Mouse (Mus musculus) intestine, embryonic 16.5 days (tissue): ENCODE data around the gene Ttc29. TPM values are rescaled to one million over a fixed set of nuclear protein-coding genes. Genes with fewer than 3 reads are reported as not detected.

Experiments used
- ATAC-seq: fragments of 200-750 bp; cut with Nextera tagmentation; 2 replicates; pipeline ENCODE4 v1.8.0; 2017; ENCODE audit warnings: moderate TSS enrichment, moderate library complexity
- H3K27ac ChIP-seq: fragments of 300-500 bp; sonication (generic); 2 replicates; pipeline ENCODE4 v1.5.1; 2014; ENCODE audit warnings: mild to moderate bottlenecking, low read length
- H3K27me3 ChIP-seq: fragments of 300-500 bp; sonication (generic); replicated peaks from 2 replicates; pipeline ENCODE4 v1.6.1; 2014; ENCODE audit warnings: low read length, control low read depth, mixed read lengths; ENCODE audit not compliant: control insufficient read depth, insufficient read depth
- H3K36me3 ChIP-seq: fragments of 300-500 bp; sonication (generic); 2 replicates; pipeline ENCODE4 v1.6.1; 2014; ENCODE audit warnings: low read length, control low read depth; ENCODE audit not compliant: control insufficient read depth, insufficient read depth
- H3K4me1 ChIP-seq: fragments of 300-500 bp; sonication (generic); 2 replicates; pipeline ENCODE4 v1.6.1; 2014; ENCODE audit warnings: low read length, control low read depth, mixed read lengths; ENCODE audit not compliant: control insufficient read depth, insufficient read depth
- H3K4me2 ChIP-seq: fragments of 300-500 bp; sonication (generic); 2 replicates; pipeline ENCODE4 v1.6.1; 2014; ENCODE audit warnings: low read depth, low read length, control low read depth
- H3K4me3 ChIP-seq: fragments of 300-500 bp; sonication (generic); 2 replicates; pipeline ENCODE4 v1.5.1; 2014; ENCODE audit warnings: mild to moderate bottlenecking, low read length
- H3K9ac ChIP-seq: fragments of 300-500 bp; sonication (generic); 2 replicates; pipeline ENCODE4 v1.6.1; 2014; ENCODE audit warnings: low read depth, low read length
- H3K9me3 ChIP-seq: fragments of 300-500 bp; sonication (generic); 2 replicates; pipeline ENCODE4 v1.6.1; 2016; ENCODE audit warnings: low read length, control low read depth; ENCODE audit not compliant: control insufficient read depth
- WGBS: fragments of 180-500 bp; shearing (Covaris S2); extraction: QIAGEN DNeasy Blood & Tissue Kit; methylation state at CpG from one replicate; pipeline ENCODE4 v1.1.7; 2014; 5-methylcytosine and 5-hydroxymethylcytosine counted together
- polyA plus RNA-seq: library from polyadenylated mRNA; unstranded; fragments of >200 nt; fragmentation: Nextera tagmentation; extraction: Ambion mirVana; gene quantifications from 2 replicates; pipeline ENCODE4 v1.2.1, GENCODE M21; 2015

Ttc29 gene
- polyA plus RNA-seq, 1 experiment from 2014 or later = not detected

- H3K4me2 ChIP-seq = no peak overlapping the region
- no peak overlapping the region for H3K27ac ChIP-seq
- no peak for ATAC-seq
- no peak overlapping the region for H3K4me3 ChIP-seq
- H3K9ac ChIP-seq = no peak overlapping the region
- WGBS = 40% methylated on average over 7 of the region's 7 CpGs
- no peaks in the 10 kb centered on the region for H3K27me3 ChIP-seq
- no peaks in the 10 kb centered on the region for H3K4me1 ChIP-seq
- H3K36me3 ChIP-seq = no peaks in the 10 kb centered on the region
- H3K9me3 ChIP-seq = no peaks in the 10 kb centered on the region
Observed at GRCm38 (mm10) chr8:78345705-78346104, 132.6 kb downstream of the Ttc29 start.

GRCm38 (mm10) chr8:78346131-78346621, 133.1 kb downstream of the Ttc29 start:
- no peak for ATAC-seq
- Histone ChIP-seq H3K27ac (no peak overlapping the region), H3K4me3 (no peak overlapping the region)

GRCm38 (mm10) chr8:78353902-78354301, 140.8 kb downstream of the Ttc29 start:
- Histone ChIP-seq H3K27ac (no peak overlapping the region), H3K36me3 (no peaks in the 10 kb centered on the region), H3K4me2 (no peak overlapping the region), H3K4me3 (no peak overlapping the region), H3K9ac (no peak overlapping the region), H3K4me1 (no peaks in the 10 kb centered on the region), H3K27me3 (no peaks in the 10 kb centered on the region), H3K9me3 (no peaks in the 10 kb centered on the region)
- WGBS = 69% methylated on average over 5 of the region's 5 CpGs
- ATAC-seq = no peak

More at GRCm38 (mm10) chr8:78346131-78346621, 133.1 kb downstream of the Ttc29 start:
- no peak overlapping the region for H3K4me2 ChIP-seq
- H3K36me3 ChIP-seq = no peaks in the 10 kb centered on the region
- H3K9ac ChIP-seq = no peak overlapping the region
- no peaks in the 10 kb centered on the region for H3K27me3 ChIP-seq
- no peaks in the 10 kb centered on the region for H3K9me3 ChIP-seq
- 32% methylated on average over 11 of the region's 11 CpGs for WGBS
- no peaks in the 10 kb centered on the region for H3K4me1 ChIP-seq

- no peak overlapping the region for H3K4me2 ChIP-seq
- ATAC-seq = no peak
- no peaks in the 10 kb centered on the region for H3K4me1 ChIP-seq
- H3K27ac ChIP-seq = no peak overlapping the region
- H3K4me3 ChIP-seq = no peak overlapping the region
- no peaks in the 10 kb centered on the region for H3K36me3 ChIP-seq
- H3K9me3 ChIP-seq = no peaks in the 10 kb centered on the region
- no peaks in the 10 kb centered on the region for H3K27me3 ChIP-seq
- WGBS = 88% methylated on average over 5 of the region's 5 CpGs
- H3K9ac ChIP-seq = no peak overlapping the region
Observed at GRCm38 (mm10) chr8:78354801-78355200, 141.7 kb downstream of the Ttc29 start.

- ATAC-seq = no peak
- H3K4me1 ChIP-seq = peaks cover 4% of the 10 kb centered on the region; the same call in 1 of the 2 replicates
- H3K27ac ChIP-seq = no peak overlapping the region
- no peaks in the 10 kb centered on the region for H3K9me3 ChIP-seq
- no peaks in the 10 kb centered on the region for H3K36me3 ChIP-seq
- H3K4me3 ChIP-seq = no peak overlapping the region
- H3K4me2 ChIP-seq = no peak overlapping the region
- WGBS = 93% methylated on average over 7 of the region's 7 CpGs
- no peak overlapping the region for H3K9ac ChIP-seq
- no peaks in the 10 kb centered on the region for H3K27me3 ChIP-seq
Observed at GRCm38 (mm10) chr8:78390756-78391155, 177.7 kb downstream of the Ttc29 start.

GRCm38 (mm10) chr8:78419272-78419671, 206.2 kb downstream of the Ttc29 start:
- Histone ChIP-seq H3K9ac (no peak overlapping the region), H3K27ac (no peak overlapping the region), H3K36me3 (no peaks in the 10 kb centered on the region), H3K4me2 (no peak overlapping the region), H3K27me3 (peaks cover 9% of the 10 kb centered on the region; the same call in 1 of the 2 replicates), H3K4me3 (no peak overlapping the region), H3K9me3 (no peaks in the 10 kb centered on the region), H3K4me1 (peaks cover 7% of the 10 kb centered on the region)
- WGBS = 25% methylated on average over 4 of the region's 4 CpGs
- ATAC-seq = no peak

GRCm38 (mm10) chr8:78420101-78420503, 207.0 kb downstream of the Ttc29 start:
- Histone ChIP-seq H3K9me3 (no peaks in the 10 kb centered on the region), H3K27ac (no peak overlapping the region), H3K27me3 (peaks cover 10% of the 10 kb centered on the region), H3K4me1 (peaks cover 7% of the 10 kb centered on the region), H3K4me2 (peak overlapping the region; percentile 59), H3K4me3 (peak overlapping the region; percentile 38), H3K9ac (peak overlapping the region; percentile 16; the same call in 1 of the 2 replicates), H3K36me3 (no peaks in the 10 kb centered on the region)
- 0% methylated on average over 18 of the region's 19 CpGs for WGBS
- no peak; the same call in 1 of the 2 replicates for ATAC-seq

GRCm38 (mm10) chr8:78423937-78424336, 210.8 kb downstream of the Ttc29 start:
- Histone ChIP-seq H3K4me2 (no peak overlapping the region), H3K36me3 (no peaks in the 10 kb centered on the region), H3K27ac (no peak overlapping the region), H3K27me3 (peaks cover 38% of the 10 kb centered on the region), H3K9ac (no peak overlapping the region), H3K9me3 (no peaks in the 10 kb centered on the region), H3K4me1 (peaks cover 7% of the 10 kb centered on the region), H3K4me3 (no peak overlapping the region)
- 5% methylated on average over 1 of the region's 1 CpGs for WGBS
- ATAC-seq = no peak

GRCm38 (mm10) chr8:78426455-78426854, 213.4 kb downstream of the Ttc29 start:
- Histone ChIP-seq H3K27me3 (peaks cover 34% of the 10 kb centered on the region), H3K4me3 (no peak overlapping the region), H3K4me1 (no peaks in the 10 kb centered on the region)

More at GRCm38 (mm10) chr8:78426455-78426854, 213.4 kb downstream of the Ttc29 start:
- no peak overlapping the region for H3K4me2 ChIP-seq
- ATAC-seq = no peak
- 1% methylated on average over 10 of the region's 10 CpGs for WGBS
- H3K9ac ChIP-seq = no peak overlapping the region
- no peak overlapping the region for H3K27ac ChIP-seq
- no peaks in the 10 kb centered on the region for H3K9me3 ChIP-seq
- no peaks in the 10 kb centered on the region for H3K36me3 ChIP-seq
